Mouse (Mus musculus): ENCODE measurements around the gene Zfp366. TPM values are rescaled to one million over a fixed set of nuclear protein-coding genes. Genes with fewer than 3 reads are reported as not detected.

Zfp366 gene
- total RNA-seq, 2 experiments from 2014 or later: 5.2 to 5.7 TPM

GRCm38 (mm10) chr13:99294176-99294575 is 109.6 kb downstream of the Zfp366 start:
- no peak for DNase-seq (ENCODE audit: low spot score in 2 of 2)

- no peak for DNase-seq (ENCODE audit: low spot score in 2 of 2)
Measured at GRCm38 (mm10) chr13:99299921-99300320, 115.3 kb downstream of the Zfp366 start.

Other genes starting within 250 kb of the Zfp366 start
- gene 1700024P04Rik, start 200.3 kb upstream of the Zfp366 start, total RNA-seq (2021): not detected
- gene Ptcd2, start 159.9 kb downstream of the Zfp366 start, total RNA-seq (2021): 10 to 100 TPM; 30.1 to 31.5 TPM
- 10 to 100 TPM; 39.8 to 40.9 TPM for gene Mrps27, start 160.0 kb downstream of the Zfp366 start, total RNA-seq (2021)

All from adrenal gland, adult 18-20 months (tissue).